ENCODE assay signal across 19 mouse cellular contexts in the genomic region with DNA sequence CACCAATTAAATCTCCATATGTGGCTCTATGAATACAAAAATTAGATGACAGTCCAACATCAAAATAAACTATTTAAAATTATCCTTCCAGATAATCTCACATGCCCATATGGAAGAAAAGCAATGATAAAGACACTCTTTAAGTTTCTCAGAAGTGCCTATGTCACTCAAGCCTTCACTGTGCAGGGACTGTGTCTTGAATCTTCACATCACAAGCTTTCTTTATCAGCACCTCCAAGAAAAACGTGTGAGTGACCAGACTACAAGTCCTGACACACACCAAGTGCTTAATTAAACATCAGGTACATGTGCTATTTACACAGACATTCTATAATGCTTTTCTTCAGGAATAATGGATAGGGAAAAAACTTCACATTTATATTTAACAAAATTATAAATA.
"Had no signal": no experiment of that assay in that cellular context is flagged by ENCODE, and none has a peak within 500 bp of the region (broad histone marks: within the 10 kb centered on the region; RNA-seq: fewer than 3 reads in every experiment).

No protein-coding gene starts in this region.

- H3K9me3 ChIP-seq: limb, embryonic 15.5 days; midbrain, embryonic 15.5 days; neural tube, embryonic 13.5 days; stomach, embryonic 15.5 days had no signal

- H3K9ac ChIP-seq: limb, embryonic 12.5 days; limb, embryonic 15.5 days; midbrain, embryonic 12.5 days; midbrain, embryonic 15.5 days; neural tube, embryonic 13.5 days; stomach, embryonic 15.5 days had no signal

- H3K36me3 ChIP-seq: midbrain, embryonic 12.5 days; midbrain, embryonic 15.5 days; neural tube, embryonic 13.5 days; stomach, embryonic 15.5 days had no signal

- H3K4me3 ChIP-seq: limb, embryonic 12.5 days; limb, embryonic 15.5 days; midbrain, embryonic 12.5 days; midbrain, embryonic 15.5 days; neural tube, embryonic 13.5 days; stomach, embryonic 15.5 days had no signal

- ATAC-seq: inflammation-experienced regulatory T-cells, adult 6 months; intestine, embryonic 16.5 days; midbrain, embryonic 15.5 days had no signal

- DNase-seq: kidney, adult 18-20 months; kidney, adult 9 months; kidney, postnatal 14 days; kidney, postnatal 4 days; left cerebral cortex, postnatal 4 days; lung, adult 2 months; lung, postnatal 14 days; lung, postnatal 4 days; right cerebral cortex, postnatal 14 days; spleen, adult 18-20 months; thymus, postnatal 25 days had no signal

- H3K27me3 ChIP-seq: limb, embryonic 12.5 days; limb, embryonic 15.5 days; midbrain, embryonic 12.5 days; midbrain, embryonic 15.5 days; neural tube, embryonic 13.5 days; stomach, embryonic 15.5 days had no signal

- H3K4me2 ChIP-seq: limb, embryonic 12.5 days; limb, embryonic 15.5 days; midbrain, embryonic 12.5 days; midbrain, embryonic 15.5 days; neural tube, embryonic 13.5 days; stomach, embryonic 15.5 days had no signal

- H3K27ac ChIP-seq: limb, embryonic 12.5 days; limb, embryonic 15.5 days; midbrain, embryonic 12.5 days; midbrain, embryonic 15.5 days; neural tube, embryonic 13.5 days; stomach, embryonic 15.5 days had no signal
